Mouse (Mus musculus) right cerebral cortex, postnatal 10 days (tissue): ENCODE measurements around the gene Gmds.

ENCODE experiments used
- DNase-seq, 2 experiments: peaks; one replicate each; pipeline ENCODE4 v3.0.0; 2021; ENCODE audit warnings: low spot score in 2 of 2

Gene Gmds

DNA sequence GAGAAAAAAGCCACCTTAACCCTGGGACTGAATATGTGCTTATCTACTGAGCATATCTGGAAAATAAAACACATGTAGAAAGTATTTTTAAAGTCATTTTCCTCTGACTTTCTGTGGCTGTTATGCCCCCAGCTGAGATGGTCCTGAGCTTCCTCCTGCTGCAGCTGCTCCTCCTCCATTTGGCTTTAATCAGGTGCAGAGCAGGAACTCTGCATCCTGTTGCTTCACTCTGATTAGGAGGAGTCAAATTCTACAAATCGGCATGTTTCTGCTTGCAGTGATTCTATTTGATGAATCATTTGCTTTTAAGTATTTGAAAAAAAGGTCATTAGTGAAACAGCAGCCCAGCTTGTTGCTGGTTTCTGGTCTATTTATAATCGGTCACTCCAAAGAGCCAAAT, 177.0 kb downstream of the Gmds start:
- no peak for DNase-seq

DNA sequence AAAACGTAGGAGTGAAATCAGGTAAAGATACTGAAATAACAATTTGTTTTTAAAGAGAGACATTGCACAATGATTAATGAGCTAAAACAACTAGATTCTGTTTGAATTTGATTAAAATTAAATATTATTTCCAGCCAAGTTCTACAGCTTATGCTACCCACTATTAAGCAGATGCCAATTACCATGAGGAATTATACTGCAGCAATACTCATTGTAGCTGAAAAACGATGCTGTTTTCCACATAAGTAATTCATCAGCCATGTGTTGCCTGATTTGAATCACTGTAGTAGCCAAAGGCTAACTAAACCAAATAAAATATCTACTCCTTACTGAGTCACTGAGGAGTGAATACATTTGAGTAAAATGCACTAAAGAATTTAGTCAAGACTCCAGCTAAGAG, 180.3 kb downstream of the Gmds start:
- DNase-seq: no peak

DNA sequence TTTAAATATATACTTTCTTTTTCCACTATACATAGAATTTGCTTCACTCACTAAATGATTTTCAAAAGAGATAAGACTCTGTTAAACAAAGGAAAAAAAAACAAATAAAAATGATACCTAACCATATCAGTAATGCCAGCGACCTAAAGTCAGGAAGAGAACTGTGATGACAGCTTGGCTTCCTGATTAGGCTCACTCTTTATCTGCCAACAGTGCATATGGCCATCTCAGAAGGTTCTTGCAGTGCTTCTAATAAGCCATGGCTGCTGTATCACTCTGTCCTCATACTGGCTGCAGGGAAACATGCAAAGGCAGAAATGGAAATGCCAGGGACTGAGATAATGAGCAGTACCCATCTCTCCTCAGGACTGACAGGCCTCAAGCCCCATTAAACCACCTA, 192.6 kb downstream of the Gmds start:
- DNase-seq: no peak

DNA sequence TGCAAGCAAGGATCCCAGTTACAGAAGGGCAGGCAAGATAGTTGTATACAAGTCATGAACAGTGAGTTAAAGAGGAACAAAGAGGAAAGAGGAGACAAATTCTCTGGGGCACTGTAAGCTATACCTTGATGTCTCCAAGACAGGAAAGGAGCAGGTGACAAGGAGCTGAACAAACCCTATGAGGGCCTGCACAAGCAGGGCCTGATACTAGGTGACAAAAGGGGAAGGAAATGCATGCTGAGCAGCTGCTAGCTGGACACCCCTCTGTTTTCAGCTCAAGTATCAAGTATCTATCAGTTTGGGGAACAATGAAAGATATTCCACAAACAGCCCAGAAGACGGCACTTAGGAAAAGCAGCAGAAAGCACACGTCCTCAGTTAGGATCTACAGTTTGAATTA, 193.4 kb downstream of the Gmds start:
- DNase-seq: no peak

DNA sequence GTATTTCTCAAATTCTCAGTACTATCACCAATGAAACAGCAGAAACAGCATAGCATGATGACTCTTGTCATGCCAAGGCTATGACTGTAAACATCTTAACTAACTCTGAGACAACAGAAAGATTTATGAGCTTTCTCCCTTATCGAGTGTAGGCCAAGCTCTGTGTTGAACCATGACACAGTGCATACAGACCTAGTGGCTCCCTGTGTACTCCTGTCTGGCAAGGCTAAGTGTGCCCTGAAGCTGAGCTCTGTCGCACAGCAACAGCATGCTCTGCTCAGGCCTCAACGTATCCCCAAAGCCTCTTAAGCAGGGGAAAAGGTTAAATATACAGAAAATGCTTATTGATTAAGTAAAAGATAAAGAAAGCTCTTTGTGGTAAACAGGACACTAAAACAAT, 194.9 kb downstream of the Gmds start:
- no peak for DNase-seq

DNA sequence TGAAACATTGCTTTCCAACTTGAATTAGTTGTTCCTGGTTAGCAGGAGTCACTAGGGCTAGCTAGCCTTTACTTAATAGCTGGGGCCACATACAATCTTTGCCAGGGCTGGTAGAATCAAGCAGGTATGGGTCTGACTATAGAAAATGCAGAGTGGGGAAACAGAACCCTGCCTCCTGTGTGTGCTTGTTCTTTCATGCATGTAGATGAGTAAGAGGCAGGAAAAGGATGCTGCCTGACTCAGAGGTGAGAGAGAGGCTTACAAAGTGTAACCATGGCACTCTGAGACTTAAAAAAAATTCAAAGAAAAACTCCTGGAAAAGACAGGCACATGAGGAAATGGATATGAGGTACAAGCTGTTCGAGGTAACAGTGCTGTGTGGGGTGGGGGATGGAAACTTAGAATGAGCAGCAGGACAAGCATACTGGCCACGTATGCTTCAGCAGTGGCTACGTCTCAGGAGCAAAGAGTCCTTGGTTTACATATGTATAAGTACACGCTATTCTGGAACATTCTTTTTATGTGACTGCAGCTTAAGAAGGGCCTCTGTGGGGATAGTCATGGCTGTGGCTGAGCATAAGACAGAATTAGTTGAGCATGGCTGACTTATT, 203.8 kb downstream of the Gmds start:
- no peak for DNase-seq

GRCm38 (mm10) chr13:32129970-32130369, 208.6 kb downstream of the Gmds start:
- DNase-seq: no peak

- no peak for DNase-seq
Measured at GRCm38 (mm10) chr13:32118386-32118785, 220.2 kb downstream of the Gmds start.

DNA sequence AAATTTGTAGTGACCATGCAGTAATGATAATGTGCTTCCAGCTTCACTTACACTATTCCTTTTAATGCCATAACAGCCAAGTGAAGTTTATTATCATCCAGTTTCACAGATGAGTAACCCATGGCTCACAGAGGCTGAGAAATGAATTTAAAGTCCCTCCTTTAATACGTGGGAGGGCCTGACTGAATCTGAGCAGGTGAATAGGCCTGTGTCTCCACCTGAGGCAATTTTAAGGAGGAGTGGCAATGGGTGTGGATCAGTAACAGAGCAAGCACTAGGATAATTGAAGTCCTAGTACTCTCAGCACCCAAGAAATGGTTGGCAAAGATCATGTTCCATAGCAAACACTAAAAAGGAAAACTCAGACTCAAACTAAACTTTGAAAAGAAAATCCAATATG, 223.1 kb downstream of the Gmds start:
- no peak for DNase-seq

- no peak for DNase-seq
Measured at GRCm38 (mm10) chr13:32113875-32114274, 224.7 kb downstream of the Gmds start.

DNA sequence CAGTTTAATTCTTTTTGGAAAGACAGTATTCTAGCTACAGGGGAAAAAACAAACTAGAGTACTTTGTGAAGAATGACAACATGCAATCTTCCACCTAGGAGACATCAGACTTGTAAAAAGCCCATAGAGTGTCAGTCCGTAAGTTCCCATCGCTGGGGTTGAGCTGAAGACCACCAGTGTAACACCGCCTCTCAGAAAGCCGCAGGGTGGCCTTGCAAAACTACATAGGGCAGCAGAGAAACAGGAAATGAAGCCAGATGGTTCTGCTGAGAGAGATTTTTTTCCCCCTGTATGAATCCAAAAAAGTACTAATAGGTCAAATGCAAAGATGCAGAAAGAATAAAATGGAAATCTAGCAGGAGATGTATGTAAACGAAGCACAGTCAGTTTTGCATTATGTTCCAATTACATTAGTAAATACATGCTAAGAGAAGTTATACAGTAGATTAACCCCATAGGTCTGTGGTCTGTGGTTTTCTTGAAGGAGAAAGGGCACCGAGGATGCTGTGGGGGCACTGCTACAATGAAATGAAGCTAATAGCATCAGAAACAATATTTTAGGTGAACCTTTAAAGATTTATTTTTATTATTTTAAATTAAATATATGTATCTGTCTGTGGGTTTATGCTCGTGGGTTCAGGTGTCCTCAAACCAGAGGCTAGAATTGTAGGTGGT, 250.1 kb downstream of the Gmds start:
- no peak for DNase-seq

- DNase-seq: no peak
Measured at GRCm38 (mm10) chr13:32080520-32081249, 257.9 kb downstream of the Gmds start.

DNA sequence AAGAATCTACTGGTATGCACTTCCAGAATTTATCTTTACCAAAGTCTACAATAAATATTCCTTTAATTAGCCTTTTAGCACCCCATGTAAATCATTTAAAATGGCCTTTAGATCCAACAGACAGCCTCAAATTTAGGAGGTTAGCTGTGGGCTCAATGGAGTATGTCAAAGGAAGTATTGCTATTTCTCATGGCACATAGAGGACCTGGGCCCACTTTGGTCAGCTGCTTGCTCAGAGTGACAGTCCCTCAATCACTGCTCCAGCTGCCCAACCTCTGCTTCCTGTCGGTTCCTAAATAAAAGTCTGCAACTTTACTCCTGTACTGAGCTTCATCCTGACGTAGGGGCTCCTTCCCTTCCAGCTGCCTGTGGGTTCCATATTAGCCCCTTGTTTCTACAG, 264.9 kb downstream of the Gmds start:
- no peak for DNase-seq

DNA sequence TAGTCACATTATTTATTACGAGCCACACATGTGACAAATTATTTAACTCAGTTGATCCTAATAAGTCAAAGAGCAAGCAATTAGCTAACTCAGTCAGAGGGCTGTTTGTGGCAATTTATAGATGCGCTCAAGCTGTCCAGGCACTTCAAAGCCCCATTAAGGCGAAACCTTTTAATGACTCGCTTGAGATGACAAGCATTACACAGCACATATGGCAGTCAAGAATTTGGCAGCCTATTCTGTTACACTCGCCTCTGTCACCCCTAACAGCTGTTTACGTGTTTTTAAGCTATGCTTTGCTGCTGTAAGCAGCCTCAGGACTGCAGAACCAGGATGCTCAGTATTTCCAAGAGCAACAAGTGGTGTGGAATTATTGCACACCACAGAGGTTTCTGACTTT, 283.2 kb downstream of the Gmds start:
- no peak for DNase-seq

DNA sequence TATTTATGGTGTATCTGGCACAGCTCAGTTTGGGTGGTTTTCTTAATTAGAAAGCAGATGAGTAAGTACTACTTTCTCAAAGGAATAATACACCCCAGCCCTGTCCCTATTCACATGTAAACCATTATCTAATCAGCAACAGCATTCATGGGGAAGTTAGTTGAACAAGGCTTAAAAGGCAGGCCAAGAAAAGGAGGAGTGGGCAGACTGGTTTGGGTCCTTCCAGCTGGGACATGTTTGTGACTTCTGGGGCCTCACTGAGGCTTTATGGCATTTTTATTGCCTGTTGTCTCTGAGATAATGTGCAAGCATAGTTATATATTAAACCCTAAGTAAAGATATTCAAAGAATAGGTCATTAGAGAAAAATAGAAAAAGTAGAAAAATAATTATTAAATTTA, 285.0 kb downstream of the Gmds start:
- no peak for DNase-seq

- no peak for DNase-seq
Measured at GRCm38 (mm10) chr13:32047980-32048959, 290.3 kb downstream of the Gmds start.

DNA sequence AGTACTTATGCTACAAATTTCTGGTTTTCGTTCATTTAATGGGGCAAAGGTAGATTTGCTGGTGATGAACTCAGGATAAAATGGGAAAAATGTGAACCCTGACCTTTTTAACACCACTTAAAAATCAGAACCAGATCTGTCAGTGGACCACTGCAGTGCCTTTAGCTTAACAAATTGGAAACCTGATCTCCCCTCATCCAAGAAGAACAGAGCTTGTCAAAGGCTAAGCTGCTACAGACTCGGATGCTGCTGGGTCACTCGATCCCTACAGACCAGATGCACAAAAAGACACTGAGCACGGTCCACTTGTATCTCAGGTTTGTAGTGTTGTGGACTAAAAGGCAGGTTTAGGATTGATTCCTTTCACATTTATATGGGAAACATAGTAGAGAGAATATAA, 291.6 kb downstream of the Gmds start:
- no peak for DNase-seq

GRCm38 (mm10) chr13:32042748-32043147, 295.8 kb downstream of the Gmds start:
- no peak for DNase-seq

GRCm38 (mm10) chr13:32040822-32041221, 297.7 kb downstream of the Gmds start:
- no peak for DNase-seq

GRCm38 (mm10) chr13:32036902-32037301, 301.6 kb downstream of the Gmds start:
- no peak for DNase-seq

DNA sequence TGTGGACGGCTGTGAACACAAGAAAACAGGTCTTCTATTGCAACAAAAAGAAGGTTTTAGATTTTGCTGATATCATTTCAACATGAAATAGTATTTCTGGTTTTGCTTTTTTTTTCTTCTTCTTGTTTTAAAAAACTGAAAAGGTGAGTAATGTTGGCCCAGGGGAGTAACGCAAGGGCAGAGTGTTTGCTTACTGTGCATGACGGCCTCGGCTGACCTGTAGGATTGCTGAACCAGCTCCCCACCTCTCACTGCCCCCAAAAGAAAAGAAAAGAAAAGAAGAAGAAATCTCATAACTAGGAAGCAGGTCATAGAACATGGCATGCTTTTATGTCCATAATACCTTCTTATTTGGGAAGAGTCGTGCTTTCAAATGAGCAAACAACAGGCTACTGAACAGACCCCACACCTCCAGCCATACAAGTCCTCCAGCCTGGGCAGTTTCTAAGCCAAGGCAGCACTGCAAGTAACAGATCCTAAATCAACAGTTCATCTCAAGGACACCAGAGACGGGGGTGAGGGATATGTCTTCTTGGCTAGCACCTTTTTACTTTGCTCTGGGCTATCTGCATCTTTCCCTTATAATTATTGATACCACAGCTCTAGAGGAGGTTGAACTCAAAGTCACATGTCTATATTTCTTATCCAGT, 303.6 kb downstream of the Gmds start:
- no peak for DNase-seq

DNA sequence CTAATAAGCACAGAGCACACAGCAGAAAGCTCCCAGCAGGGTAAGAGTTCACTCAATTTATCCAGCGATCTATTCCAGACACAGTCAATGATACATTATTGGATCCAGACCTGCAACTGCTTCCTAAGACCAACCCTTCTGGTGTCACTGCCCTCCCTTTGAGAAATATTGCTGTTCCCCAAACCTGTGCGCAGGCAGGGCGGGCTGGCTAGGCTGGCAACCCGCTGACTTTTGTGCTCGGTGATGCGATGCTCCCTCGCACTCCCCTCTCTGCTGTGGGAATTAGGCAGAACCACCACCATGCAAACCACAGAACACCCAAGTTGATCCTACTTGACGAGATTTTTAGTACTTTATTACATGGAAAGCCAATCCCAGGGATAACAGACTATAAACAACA, 304.4 kb downstream of the Gmds start:
- DNase-seq: no peak
